Mouse (Mus musculus) heart, adult 8-10 months (tissue): ENCODE results near the gene Dctpp1. TPM values are rescaled to one million over a fixed set of nuclear protein-coding genes. Genes with fewer than 3 reads are reported as not detected.

Source experiments
- DNase-seq: peaks from one replicate; pipeline ENCODE4 v3.0.0; 2022; ENCODE audit warnings: low spot score
- total RNA-seq, 4 experiments: library from RNA; stranded (reverse); gene quantifications; 2 replicates each; pipeline ENCODE4 v1.2.4; 2022

Dctpp1 gene
- total RNA-seq, 4 experiments from 2014 or later, result 40.5 to 45.6 (median 40.9) TPM

- DNase-seq, result no peak
Observed at GRCm38 (mm10) chr7:127211014-127211745, 49.3 kb downstream of the Dctpp1 start.

GRCm38 (mm10) chr7:127210266-127210665 is 50.2 kb downstream of the Dctpp1 start:
- DNase-seq, result no peak

- no peak for DNase-seq
Observed at GRCm38 (mm10) chr7:127209851-127210250, 50.7 kb downstream of the Dctpp1 start.

GRCm38 (mm10) chr7:127208553-127209438 is 51.7 kb downstream of the Dctpp1 start, which contains the start of gene Mylpf:
Mylpf (plus strand) TSS chr7:127208890.
- DNase-seq, result peak; percentile 97

- DNase-seq, result no peak
Observed at GRCm38 (mm10) chr7:127208295-127208552, 52.3 kb downstream of the Dctpp1 start, which contains the start of gene Tbc1d10b. Tbc1d10b (minus strand) TSS chr7:127208468.

- no peak for DNase-seq
Observed at GRCm38 (mm10) chr7:127207374-127208294, 52.9 kb downstream of the Dctpp1 start.

Other genes with a start within 250 kb of the Dctpp1 start
- 10 to 100 TPM; 59.3 to 81.8 (median 73.5) TPM for gene Mvp, start 246.1 kb downstream of the Dctpp1 start, total RNA-seq
- gene Pagr1b, start 244.2 kb downstream of the Dctpp1 start, total RNA-seq, result not detected
- 10 to 100 TPM in 2 of 4 experiments, 1 to 10 TPM in 2; 8.3 to 22.2 (median 10.5) TPM for gene Pagr1a, start 243.4 kb downstream of the Dctpp1 start, total RNA-seq
- gene Gm42742, start 239.6 kb downstream of the Dctpp1 start, total RNA-seq, result 10 to 100 TPM; 28.1 to 33.3 (median 31.4) TPM
- 1 to 10 TPM in 1 of 4 experiments, under 1 TPM in 1, not detected in 2; 0.87 to 1.1 TPM for gene Prrt2, start 239.5 kb downstream of the Dctpp1 start, total RNA-seq
- gene Maz, start 233.7 kb downstream of the Dctpp1 start, total RNA-seq, result 10 to 100 TPM; 48.5 to 55.9 (median 54.8) TPM
- gene Kif22, start 218.2 kb downstream of the Dctpp1 start, total RNA-seq, result 1 to 10 TPM in 3 of 4 experiments, not detected in 1; 1.2 to 2.2 (median 1.6) TPM
- gene Zg16, start 173.4 kb downstream of the Dctpp1 start, total RNA-seq, result not detected
- gene AI467606, start 169.3 kb downstream of the Dctpp1 start, total RNA-seq, result 1 to 10 TPM; 1.2 to 2.9 (median 1.3) TPM
- not detected for gene Qprt, start 138.5 kb downstream of the Dctpp1 start, total RNA-seq
- under 1 TPM; 0.38 to 0.57 (median 0.46) TPM for gene Spn, start 122.9 kb downstream of the Dctpp1 start, total RNA-seq
- gene Cd2bp2, start 64.7 kb downstream of the Dctpp1 start, total RNA-seq, result 10 to 100 TPM; 36.2 to 45.1 (median 40.6) TPM
- gene Tbc1d10b, start 52.2 kb downstream of the Dctpp1 start, total RNA-seq, result 10 to 100 TPM; 17.4 to 24.4 (median 23.0) TPM
- gene Mylpf, start 51.8 kb downstream of the Dctpp1 start, total RNA-seq, result 10 to 100 TPM in 1 of 4 experiments, 1 to 10 TPM in 3; 6.2 to 14.1 (median 8.2) TPM
- 1 to 10 TPM; 5.2 to 6.4 (median 5.8) TPM for gene Zfp553, start 27.6 kb downstream of the Dctpp1 start, total RNA-seq
- 1 to 10 TPM; 2.1 to 3.9 (median 2.6) TPM for gene Sept1, start 27.6 kb downstream of the Dctpp1 start, total RNA-seq
- 10 to 100 TPM; 15.3 to 21.7 (median 17.1) TPM for gene Zfp771, start 16.4 kb downstream of the Dctpp1 start, total RNA-seq
- gene Sephs2, start 13.3 kb upstream of the Dctpp1 start, total RNA-seq, result 10 to 100 TPM; 24.2 to 31.6 (median 31.0) TPM
- gene Itgal, start 35.6 kb upstream of the Dctpp1 start, total RNA-seq, result 1 to 10 TPM; 1.1 to 2.0 (median 1.6) TPM
- gene Zfp768, start 84.9 kb upstream of the Dctpp1 start, total RNA-seq, result 10 to 100 TPM; 37.1 to 43.4 (median 41.5) TPM
- gene Zfp747, start 115.3 kb upstream of the Dctpp1 start, total RNA-seq, result 1 to 10 TPM; 3.2 to 4.3 (median 3.7) TPM
- 1 to 10 TPM; 1.8 to 2.5 (median 2.0) TPM for gene 9130019O22Rik, start 126.5 kb upstream of the Dctpp1 start, total RNA-seq
- gene E430018J23Rik, start 132.9 kb upstream of the Dctpp1 start, total RNA-seq, result 1 to 10 TPM; 2.9 to 5.1 (median 3.9) TPM
- gene Zfp764, start 146.1 kb upstream of the Dctpp1 start, total RNA-seq, result 1 to 10 TPM; 2.3 to 4.4 (median 3.2) TPM
- gene Zfp688, start 161.4 kb upstream of the Dctpp1 start, total RNA-seq, result 1 to 10 TPM; 4.2 to 4.8 (median 4.3) TPM
- gene Zfp689, start 188.4 kb upstream of the Dctpp1 start, total RNA-seq, result 1 to 10 TPM; 1.2 to 2.1 (median 1.4) TPM
- gene Prr14, start 198.9 kb upstream of the Dctpp1 start, total RNA-seq, result 10 to 100 TPM; 25.6 to 27.9 (median 27.3) TPM
- 10 to 100 TPM; 27.5 to 36.1 (median 30.5) TPM for gene Fbrs, start 218.5 kb upstream of the Dctpp1 start, total RNA-seq